Mouse (Mus musculus) gastrocnemius, postnatal 14 days (tissue): ENCODE data around the gene Shld2. TPM values are rescaled to one million over a fixed set of nuclear protein-coding genes. Genes with fewer than 3 reads are reported as not detected.
"Not testable (repeated sequence)": the region's sequence is repeated elsewhere in the genome, so short reads cannot be mapped to it uniquely, and the experiment has no call there.

Source experiments
- DNase-seq: peaks from one replicate; pipeline ENCODE4 v3.0.0; 2021; ENCODE audit warnings: mixed read lengths
- intact Hi-C: fragments of 180-260 bp; cut with DNase I; formaldehyde crosslinking; loops from one replicate; pipeline ENCODE4 v1.15.1; 2025; ENCODE audit warnings: low total_unique reads
- total RNA-seq, 2 experiments: library from RNA; stranded (reverse); gene quantifications; 2 replicates each; pipeline ENCODE4 v1.2.3; 2021

Gene Shld2
- total RNA-seq, 2 experiments from 2014 or later = 6.8 to 7.0 TPM

GRCm38 (mm10) chr14:34293641-34294040 is 16.7 kb downstream of the Shld2 start:
- no peak for DNase-seq
- intact Hi-C loops = no loop called here

GRCm38 (mm10) chr14:34290229-34290628 is 20.1 kb downstream of the Shld2 start:
- no peak for DNase-seq
- intact Hi-C loops = no loop called here

GRCm38 (mm10) chr14:34289259-34290015 is 20.9 kb downstream of the Shld2 start:
- DNase-seq = no peak
- intact Hi-C loops = no loop called here

GRCm38 (mm10) chr14:34288396-34288795 is 21.9 kb downstream of the Shld2 start:
- intact Hi-C loops = no loop called here
- DNase-seq = no peak

GRCm38 (mm10) chr14:34281736-34282269 is 28.5 kb downstream of the Shld2 start:
- intact Hi-C loops = no loop called here
- DNase-seq = no peak

- no peak for DNase-seq
- intact Hi-C loops = no loop called here
These were observed 29.5 kb downstream of the Shld2 start for GRCm38 (mm10) chr14:34280798-34281197.

- intact Hi-C loops = loop anchor here (5.0 kb wide), 1 partner anchor 83 kb away; no protein-coding TSS in a partner anchor
- no peak for DNase-seq
These were observed 30.6 kb downstream of the Shld2 start for GRCm38 (mm10) chr14:34279726-34280125.

GRCm38 (mm10) chr14:34275225-34275624 is 35.1 kb downstream of the Shld2 start:
- no peak for DNase-seq
- intact Hi-C loops = loop anchor here (5.0 kb wide), 1 partner anchor 87 kb away; no protein-coding TSS in a partner anchor

- DNase-seq = no peak
- intact Hi-C loops = no loop called here
These were observed 36.2 kb downstream of the Shld2 start for GRCm38 (mm10) chr14:34274141-34274540.

GRCm38 (mm10) chr14:34273280-34273679 is 37.0 kb downstream of the Shld2 start:
- intact Hi-C loops = no loop called here
- no peak for DNase-seq

GRCm38 (mm10) chr14:34268046-34268445 is 42.2 kb downstream of the Shld2 start:
- DNase-seq = no peak
- intact Hi-C loops = no loop called here

- intact Hi-C loops = not testable (repeated sequence)
These were observed 51.8 kb downstream of the Shld2 start for GRCm38 (mm10) chr14:34258525-34258924.

GRCm38 (mm10) chr14:34253261-34253660 is 57.0 kb downstream of the Shld2 start:
- no peak for DNase-seq
- intact Hi-C loops = no loop called here

More at GRCm38 (mm10) chr14:34258525-34258924, 51.8 kb downstream of the Shld2 start:
- not testable (repeated sequence) for DNase-seq

GRCm38 (mm10) chr14:34252470-34253145 is 57.7 kb downstream of the Shld2 start:
- no peak for DNase-seq
- intact Hi-C loops = no loop called here

- DNase-seq = no peak
- intact Hi-C loops = no loop called here
These were observed 69.6 kb downstream of the Shld2 start for GRCm38 (mm10) chr14:34240676-34241075.

GRCm38 (mm10) chr14:34240263-34240662 is 70.0 kb downstream of the Shld2 start:
- no peak for DNase-seq
- intact Hi-C loops = no loop called here

- DNase-seq = peak; percentile 76
- intact Hi-C loops = loop anchor here (5.0 kb wide), 1 partner anchor 153 kb away; no protein-coding TSS in a partner anchor
These were observed 75.5 kb downstream of the Shld2 start for GRCm38 (mm10) chr14:34234630-34235380.

- intact Hi-C loops = no loop called here
- no peak for DNase-seq
These were observed 76.4 kb downstream of the Shld2 start for GRCm38 (mm10) chr14:34233846-34234245.

- no peak for DNase-seq
- intact Hi-C loops = no loop called here
These were observed 77.2 kb downstream of the Shld2 start for GRCm38 (mm10) chr14:34232866-34233680.
